Mouse (Mus musculus): ENCODE data around the gene Dtd2.
A peak's percentile ranks its signal among the peaks of the same experiment; 100 is the strongest.

Gene Dtd2

DNA sequence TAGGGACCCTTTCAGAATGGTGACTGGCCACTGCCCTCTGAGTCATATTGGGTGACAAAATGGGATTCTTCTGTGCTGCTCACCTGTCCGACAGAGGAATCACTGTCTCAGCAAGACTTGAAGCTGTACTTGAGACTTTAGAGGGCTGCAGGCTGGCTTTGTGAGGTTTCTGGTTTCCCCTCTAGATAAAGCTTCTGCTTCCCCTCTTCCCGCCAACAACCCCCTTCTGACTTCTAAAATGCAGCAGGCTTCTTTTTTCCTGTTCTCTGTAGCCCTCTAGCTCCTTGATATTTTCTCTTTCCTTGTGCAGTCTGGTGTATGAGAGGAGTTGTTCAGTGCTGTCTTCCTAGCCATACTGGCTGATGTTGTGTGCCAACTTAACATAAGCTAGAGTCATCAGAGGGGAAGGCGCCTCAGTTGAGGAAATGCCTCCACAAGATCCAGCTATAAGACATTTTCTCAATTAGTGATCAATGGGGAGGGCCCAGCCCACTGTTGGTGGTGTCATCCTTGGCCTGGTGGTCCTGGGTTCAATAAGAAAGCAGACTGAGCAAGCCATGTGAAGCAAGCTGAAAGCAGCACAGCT, 21.0 kb downstream of the Dtd2 start:
- no peak for DNase-seq

DNA sequence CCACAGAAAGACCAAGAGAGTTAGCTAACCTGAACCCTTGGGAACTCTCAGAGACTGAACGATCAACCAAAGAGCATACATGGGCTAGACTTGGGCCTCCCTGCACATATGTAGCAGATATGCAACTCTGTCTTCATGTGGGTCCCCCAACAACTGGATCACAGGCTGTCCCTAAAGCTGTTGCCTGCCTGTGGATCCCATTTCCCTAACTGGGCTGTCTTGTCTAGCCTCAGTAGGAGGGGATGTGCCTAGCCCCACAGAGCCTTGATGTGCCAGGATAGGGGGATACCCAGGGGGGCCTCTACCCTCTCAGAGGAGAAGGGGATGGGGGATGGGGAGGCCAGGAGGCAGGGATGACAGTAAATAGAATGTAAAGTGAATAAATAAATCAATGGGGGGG, 22.7 kb downstream of the Dtd2 start:
- DNase-seq: no peak

DNA sequence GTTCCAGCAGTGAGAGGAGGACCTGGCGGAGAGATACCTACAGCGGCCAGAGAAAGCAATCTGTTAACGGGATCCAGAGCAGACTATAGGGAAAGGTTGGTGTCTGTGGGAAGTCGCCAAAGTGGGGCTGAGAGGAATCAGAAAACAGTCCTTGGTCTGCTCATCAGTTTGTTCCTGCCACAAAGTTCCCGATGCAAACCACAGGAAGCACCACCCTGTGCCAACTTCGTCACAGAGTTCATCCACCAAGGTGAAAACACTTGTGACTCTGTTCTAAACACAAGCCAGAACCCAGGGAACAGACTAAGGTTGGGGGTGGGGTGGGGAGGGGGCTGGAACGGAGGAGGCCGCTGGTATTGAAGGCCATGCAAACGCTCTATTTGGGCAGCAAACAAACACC, 29.8 kb downstream of the Dtd2 start:
- DNase-seq: peak; percentile 16

DNA sequence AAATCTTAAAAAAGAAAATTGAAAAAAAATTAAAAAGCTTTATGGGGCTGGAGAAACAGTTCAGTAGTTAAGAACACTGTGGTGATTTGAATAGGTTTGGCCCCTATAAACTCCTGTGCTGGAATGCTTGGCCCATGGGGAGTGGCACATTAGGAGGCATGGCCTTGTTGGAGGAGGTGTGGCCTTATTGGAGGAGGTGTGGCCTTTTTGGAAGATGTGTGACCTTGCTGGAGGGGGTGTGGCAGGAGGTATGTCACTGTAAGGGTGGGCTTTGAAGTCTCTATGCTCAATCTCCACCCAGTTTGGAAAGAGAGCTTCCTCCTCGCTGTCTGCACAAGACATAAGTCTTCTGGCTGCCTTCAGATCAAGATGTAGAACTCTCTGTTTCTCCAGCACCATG, 31.9 kb downstream of the Dtd2 start:
- DNase-seq: no peak

DNA sequence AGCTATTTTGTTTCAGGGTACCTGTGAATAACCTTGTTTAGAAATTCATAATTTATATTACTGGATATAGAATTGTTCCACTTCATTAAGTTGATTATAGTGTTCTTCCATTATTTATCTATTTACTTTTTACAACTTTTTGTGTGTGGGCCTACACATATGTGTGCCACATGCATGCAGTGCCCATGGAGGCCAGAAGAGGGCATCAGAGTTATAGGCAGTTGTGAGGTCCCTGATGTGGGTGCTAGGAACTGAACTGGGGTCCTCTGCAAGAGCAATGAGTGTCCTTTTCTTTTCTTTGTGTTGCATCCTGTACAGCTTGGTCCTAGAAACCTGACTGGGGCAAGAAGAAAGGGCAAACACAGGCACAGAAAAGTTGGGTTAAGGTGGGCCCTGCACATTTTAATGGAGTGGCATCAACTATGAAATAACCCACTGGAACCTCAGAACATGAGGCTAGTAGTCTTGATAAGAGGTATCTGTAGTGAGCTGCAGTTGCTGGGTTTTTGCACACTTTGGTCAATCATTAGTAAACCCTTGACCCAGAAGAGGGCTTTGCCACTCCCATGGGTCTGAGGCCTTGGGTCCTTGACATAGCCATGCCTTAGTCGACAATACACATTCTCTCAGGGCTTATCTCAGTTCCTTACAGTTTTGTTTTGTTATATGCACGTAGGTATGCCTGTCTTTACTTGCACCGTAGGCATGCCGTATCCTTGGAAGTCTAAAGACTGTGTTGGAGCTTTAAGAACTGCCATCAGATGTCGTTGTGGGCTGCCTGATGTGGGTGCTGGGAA, 33.8 kb downstream of the Dtd2 start:
- no peak for DNase-seq

DNA sequence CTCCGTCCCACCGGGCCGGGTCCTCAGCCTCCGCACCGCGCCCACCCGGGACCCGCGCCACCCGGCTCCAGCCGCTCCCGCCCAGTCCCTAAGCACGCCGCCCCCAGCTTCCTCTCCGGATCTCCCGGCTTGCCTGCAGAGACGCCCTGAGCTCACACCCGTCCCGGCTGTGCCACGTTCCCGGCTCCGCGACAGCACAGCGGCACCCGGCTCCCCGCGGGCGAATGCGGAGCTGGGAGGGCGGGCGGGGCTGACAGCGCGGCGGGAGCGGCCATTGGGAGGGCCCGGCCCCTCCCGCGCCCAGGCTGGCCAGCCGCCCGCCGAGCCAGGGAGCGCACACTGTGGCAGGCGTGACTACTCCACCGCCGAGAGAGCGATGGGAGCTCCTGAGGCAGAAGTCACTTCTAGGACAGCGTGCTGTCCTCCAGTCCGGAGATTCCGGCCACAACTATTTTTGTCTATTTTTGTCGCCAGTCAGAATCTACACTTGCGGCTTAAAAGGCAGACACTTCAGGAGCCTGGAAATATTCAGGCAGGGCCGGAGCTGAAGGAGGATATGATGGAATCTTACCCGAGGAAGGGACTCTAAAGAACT, 35.1 kb downstream of the Dtd2 start, which contains the start of gene Heatr5a:
Heatr5a (minus strand) TSS at position 252 of the 595 bp plus-strand sequence.
- DNase-seq: peak; percentile 87

DNA sequence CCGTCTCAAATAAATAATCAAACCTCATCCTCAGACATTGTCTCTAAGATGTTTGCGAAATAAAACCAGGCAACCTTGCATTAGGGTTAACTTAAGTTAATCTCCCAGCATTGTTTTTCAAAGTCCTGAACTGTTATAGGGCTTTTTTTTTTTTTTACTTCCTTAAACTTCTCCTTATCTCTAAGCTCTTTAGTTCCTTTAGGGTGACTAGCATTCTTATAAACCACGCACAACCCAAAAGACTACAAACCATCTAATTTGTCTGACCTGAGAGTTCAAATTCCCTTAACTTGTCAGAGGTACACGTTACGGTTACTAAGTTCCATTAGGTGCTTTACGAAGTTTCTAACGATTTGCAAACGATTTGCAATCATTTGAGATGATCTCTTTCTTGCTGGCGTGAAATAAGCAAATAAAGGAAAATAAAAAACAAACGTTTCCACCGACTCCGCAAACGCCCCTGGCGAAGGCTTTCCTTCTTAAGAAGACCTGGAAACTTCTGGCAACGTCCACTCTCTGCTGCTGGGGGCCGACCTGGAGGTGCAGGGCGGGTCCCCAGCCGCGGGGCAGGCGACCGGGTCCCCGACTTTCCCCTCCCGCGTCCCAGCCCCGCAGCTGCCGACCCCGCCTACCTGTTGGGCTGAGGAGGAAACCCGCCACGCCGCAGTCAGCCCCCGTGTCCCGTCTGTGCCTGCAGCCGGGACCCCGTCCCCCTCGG, 35.8 kb downstream of the Dtd2 start:
- DNase-seq: no peak

DNA sequence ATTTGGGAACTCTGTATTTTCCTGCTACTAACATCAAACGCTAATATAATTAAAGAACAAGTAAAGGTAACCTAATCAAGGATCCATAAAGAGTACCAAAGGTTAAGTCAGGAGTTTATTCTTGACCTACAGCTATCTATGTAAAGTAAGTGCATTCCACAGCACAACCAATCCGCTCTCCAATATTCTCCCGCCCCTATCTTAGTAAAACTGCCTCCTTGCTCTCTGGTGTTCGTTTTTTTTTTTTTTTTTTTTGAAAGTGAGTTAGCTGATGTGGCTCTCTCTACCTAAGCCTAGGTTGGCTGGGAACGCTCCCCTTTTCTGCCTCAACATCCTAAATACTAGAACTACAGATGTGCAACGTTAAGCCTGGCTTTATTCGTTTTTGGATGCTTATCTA, 36.4 kb downstream of the Dtd2 start:
- DNase-seq: no peak

DNA sequence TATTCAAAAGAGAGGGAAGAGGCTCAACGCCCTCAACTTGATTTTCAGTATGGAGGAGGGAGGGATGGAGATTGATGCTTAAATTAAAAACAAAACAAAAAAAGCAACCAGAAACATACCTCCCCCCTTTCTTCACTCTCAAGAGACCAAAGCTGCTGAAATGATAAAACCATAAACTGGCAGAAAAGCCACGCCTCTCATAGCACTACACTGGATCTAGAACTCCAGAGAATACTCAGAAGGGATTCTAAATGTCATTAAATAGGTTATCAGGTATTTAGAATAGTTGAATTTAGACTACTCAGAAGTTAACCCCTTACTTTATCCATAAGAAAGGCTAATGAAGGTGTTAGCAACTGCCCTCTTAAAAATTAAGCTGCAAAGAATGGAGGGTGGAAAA, 37.2 kb downstream of the Dtd2 start:
- DNase-seq: no peak

DNA sequence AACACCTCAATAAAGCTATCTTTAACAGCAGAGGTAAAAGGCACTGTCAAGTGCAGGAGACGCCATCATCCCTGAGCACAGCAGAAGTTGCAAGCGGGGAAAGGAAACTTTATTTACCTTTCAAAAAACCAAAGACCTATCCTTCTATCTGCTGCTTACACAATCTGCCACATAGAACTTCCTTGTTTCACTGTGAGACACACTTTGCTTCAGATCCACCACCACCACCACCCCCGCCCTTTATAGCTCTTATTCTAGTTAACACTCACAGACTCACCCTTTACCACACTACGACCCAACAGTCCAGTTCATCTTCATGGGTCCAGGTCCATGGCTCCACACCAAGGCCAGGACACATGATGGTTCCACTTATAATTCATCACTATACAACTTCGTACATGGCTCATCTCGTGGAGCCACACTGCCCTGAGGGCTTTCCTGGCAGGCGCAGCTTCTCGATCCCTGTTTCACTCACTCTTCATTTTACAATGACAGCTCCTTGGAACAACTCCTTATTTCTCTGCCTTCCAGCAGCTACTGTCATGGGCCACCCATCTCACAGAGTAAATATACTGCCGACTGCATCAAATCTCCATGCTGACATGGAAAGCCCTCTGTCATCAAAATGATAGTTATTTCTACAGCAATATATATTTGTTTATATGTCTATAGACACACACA, 38.2 kb downstream of the Dtd2 start:
- no peak for DNase-seq

DNA sequence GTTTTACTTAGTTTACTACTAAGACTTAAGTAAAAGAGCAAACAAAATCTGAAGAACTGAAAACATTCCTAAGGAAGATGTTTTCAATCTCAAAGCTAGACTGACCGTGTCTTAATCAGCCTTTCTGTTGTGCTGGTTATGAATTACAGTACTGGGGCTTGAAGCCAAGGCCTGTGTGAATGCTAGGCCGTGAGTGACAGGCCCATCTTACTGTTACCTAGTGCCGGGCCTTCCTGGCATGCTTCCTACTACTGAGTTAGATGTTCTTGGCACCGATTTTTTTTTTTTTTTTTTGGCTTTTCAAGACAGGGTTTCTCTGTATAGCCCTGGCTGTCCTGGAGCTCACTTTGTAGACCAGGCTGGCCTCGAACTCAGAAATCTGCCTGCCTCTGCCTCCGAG, 48.7 kb downstream of the Dtd2 start:
- no peak for DNase-seq

DNA sequence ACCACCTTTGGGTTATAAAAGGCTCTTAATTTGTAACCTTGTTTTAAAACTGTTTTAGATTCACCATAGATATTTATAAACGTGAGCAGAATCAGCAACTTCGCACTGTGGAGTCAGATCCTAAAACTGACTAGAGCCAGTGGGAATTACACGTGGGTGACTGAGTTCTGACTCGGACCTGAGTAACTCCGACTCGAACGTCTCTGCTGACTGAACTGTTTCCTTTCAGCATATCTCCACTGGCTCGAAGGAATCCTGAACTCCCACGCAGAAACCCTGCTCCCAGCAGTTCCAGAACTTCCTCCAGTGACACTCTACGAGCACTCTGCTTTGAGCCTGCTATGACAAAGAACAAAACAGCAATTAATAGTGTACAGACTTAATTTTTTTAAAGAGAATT, 54.0 kb downstream of the Dtd2 start:
- DNase-seq: no peak

DNA sequence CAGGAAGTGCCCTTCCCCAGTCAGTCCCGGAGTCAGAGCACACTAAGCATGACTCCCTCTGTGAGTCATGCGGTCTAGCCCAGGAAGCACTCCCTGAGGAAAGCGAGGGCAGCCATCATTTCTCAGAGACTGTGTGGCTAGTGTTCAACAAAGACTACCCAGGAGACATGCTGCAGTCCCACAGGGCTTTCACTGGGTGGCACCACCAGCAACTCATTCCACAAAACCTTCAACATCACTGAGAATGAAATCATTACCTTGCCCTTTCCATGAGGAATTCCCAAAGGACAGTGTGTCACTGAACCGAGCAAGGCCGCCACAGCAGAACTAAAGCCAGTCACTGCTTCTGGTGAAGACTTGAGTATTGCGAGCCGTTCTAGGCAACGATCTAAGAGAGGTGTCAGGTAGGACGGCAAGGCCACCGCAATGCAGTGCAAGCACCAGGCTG, 58.8 kb downstream of the Dtd2 start:
- no peak for DNase-seq

DNA sequence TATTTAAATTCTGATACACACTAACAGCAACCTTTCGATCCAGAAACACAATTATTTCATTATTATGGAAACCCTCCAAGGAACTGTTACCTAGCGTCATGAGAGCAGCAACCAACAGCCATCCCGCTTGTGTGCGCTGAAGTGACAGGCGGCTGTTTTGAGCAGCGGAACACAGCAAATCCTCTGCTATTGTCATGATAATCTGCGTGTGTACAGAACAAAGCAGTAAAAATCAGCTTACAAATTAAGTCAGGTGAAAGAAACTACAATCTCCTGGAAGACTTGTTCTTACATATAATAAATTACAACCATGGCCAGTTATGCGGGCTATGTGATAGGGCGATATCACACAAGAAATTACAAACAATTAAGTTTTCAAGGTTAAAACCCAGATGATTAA, 61.0 kb downstream of the Dtd2 start:
- DNase-seq: no peak

DNA sequence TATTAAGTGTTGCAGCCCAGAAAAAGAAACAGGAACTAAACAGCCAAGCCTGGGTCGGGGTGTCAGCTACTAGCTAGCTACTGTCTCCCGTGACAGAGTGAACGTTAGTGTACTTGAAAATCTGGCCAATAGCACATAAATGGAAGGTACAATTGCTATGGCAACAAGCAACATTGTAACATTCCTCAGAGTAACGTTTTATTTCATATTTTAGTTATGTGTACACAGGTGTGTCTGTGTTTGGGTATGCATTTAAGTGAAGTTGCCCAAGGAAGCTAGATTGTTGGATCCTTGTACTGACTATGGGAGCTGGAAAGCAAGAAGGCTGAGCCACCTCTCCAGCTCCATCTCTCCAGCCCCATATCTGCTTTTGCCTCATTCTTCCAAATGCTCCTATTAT, 66.5 kb downstream of the Dtd2 start:
- DNase-seq: no peak
